Mouse (Mus musculus): Measurements from ENCODE around the gene Vcan.

- TF ChIP-seq CTCF (IDR thresholded peaks at IDR 0.05; ENCODE audit: borderline replicate concordance, control insufficient read depth, extremely low read depth, insufficient read depth, low read length, poor library complexity) (no peak), POLR2A (IDR thresholded peaks at IDR 0.05; ENCODE audit: control insufficient read depth, extremely low read depth, insufficient read depth, low read length, poor library complexity) (no peak)
Observed at GRCm38 (mm10) chr13:89634137-89634683, 108.1 kb downstream of the Vcan start.
